Mouse (Mus musculus) intestine, embryonic 16.5 days (tissue): ENCODE measurements at regions not wholly inside any gene's neighbourhood (a gene's known extent, or its start where the extent isn't known, plus 50 kb on each side); places are given as distances from the start of the nearest gene placed in this dataset.

Experiments used
- ATAC-seq: fragments of 200-750 bp; cut with Nextera tagmentation; 2 replicates; pipeline ENCODE4 v1.8.0; 2017; ENCODE audit warnings: moderate TSS enrichment, moderate library complexity
- H3K27ac ChIP-seq: fragments of 300-500 bp; sonication (generic); 2 replicates; pipeline ENCODE4 v1.5.1; 2014; ENCODE audit warnings: mild to moderate bottlenecking, low read length
- H3K27me3 ChIP-seq: fragments of 300-500 bp; sonication (generic); replicated peaks from 2 replicates; pipeline ENCODE4 v1.6.1; 2014; ENCODE audit warnings: low read length, control low read depth, mixed read lengths; ENCODE audit not compliant: control insufficient read depth, insufficient read depth
- H3K36me3 ChIP-seq: fragments of 300-500 bp; sonication (generic); 2 replicates; pipeline ENCODE4 v1.6.1; 2014; ENCODE audit warnings: low read length, control low read depth; ENCODE audit not compliant: control insufficient read depth, insufficient read depth
- H3K4me1 ChIP-seq: fragments of 300-500 bp; sonication (generic); 2 replicates; pipeline ENCODE4 v1.6.1; 2014; ENCODE audit warnings: low read length, control low read depth, mixed read lengths; ENCODE audit not compliant: control insufficient read depth, insufficient read depth
- H3K4me2 ChIP-seq: fragments of 300-500 bp; sonication (generic); 2 replicates; pipeline ENCODE4 v1.6.1; 2014; ENCODE audit warnings: low read depth, low read length, control low read depth
- H3K4me3 ChIP-seq: fragments of 300-500 bp; sonication (generic); 2 replicates; pipeline ENCODE4 v1.5.1; 2014; ENCODE audit warnings: mild to moderate bottlenecking, low read length
- H3K9ac ChIP-seq: fragments of 300-500 bp; sonication (generic); 2 replicates; pipeline ENCODE4 v1.6.1; 2014; ENCODE audit warnings: low read depth, low read length
- H3K9me3 ChIP-seq: fragments of 300-500 bp; sonication (generic); 2 replicates; pipeline ENCODE4 v1.6.1; 2016; ENCODE audit warnings: low read length, control low read depth; ENCODE audit not compliant: control insufficient read depth
- WGBS: fragments of 180-500 bp; shearing (Covaris S2); extraction: QIAGEN DNeasy Blood & Tissue Kit; methylation state at CpG from one replicate; pipeline ENCODE4 v1.1.7; 2014; 5-methylcytosine and 5-hydroxymethylcytosine counted together

GRCm38 (mm10) chr10:114972364-114972763, 170.3 kb upstream of the Trhde start:
- ATAC-seq: no peak
- Histone ChIP-seq H3K4me1 (no peaks in the 10 kb centered on the region), H3K4me3 (no peak overlapping the region), H3K27me3 (no peaks in the 10 kb centered on the region), H3K9me3 (no peaks in the 10 kb centered on the region), H3K9ac (no peak overlapping the region), H3K4me2 (no peak overlapping the region), H3K27ac (no peak overlapping the region), H3K36me3 (no peaks in the 10 kb centered on the region)
- WGBS: 74% methylated on average over 2 of the region's 2 CpGs

- 79% methylated on average over 2 of the region's 2 CpGs for WGBS
- Histone ChIP-seq H3K4me2 (no peak overlapping the region), H3K9me3 (no peaks in the 10 kb centered on the region), H3K9ac (no peak overlapping the region), H3K36me3 (no peaks in the 10 kb centered on the region), H3K27me3 (no peaks in the 10 kb centered on the region), H3K4me3 (no peak overlapping the region), H3K27ac (no peak overlapping the region), H3K4me1 (no peaks in the 10 kb centered on the region)
- no peak for ATAC-seq
These were observed 161.5 kb upstream of the Trhde start for GRCm38 (mm10) chr10:114963656-114964055.

GRCm38 (mm10) chr10:114957909-114958308, 155.8 kb upstream of the Trhde start:
- Histone ChIP-seq H3K9ac (no peak overlapping the region), H3K4me3 (no peak overlapping the region), H3K9me3 (no peaks in the 10 kb centered on the region), H3K27me3 (no peaks in the 10 kb centered on the region), H3K36me3 (no peaks in the 10 kb centered on the region), H3K4me2 (no peak overlapping the region), H3K4me1 (no peaks in the 10 kb centered on the region), H3K27ac (no peak overlapping the region)
- no peak for ATAC-seq
- WGBS: 51% methylated on average over 3 of the region's 3 CpGs

- no peak overlapping the region for H3K27ac ChIP-seq
- no peak overlapping the region for H3K9ac ChIP-seq
- no peaks in the 10 kb centered on the region for H3K27me3 ChIP-seq
- 77% methylated on average over 6 of the region's 6 CpGs for WGBS
- no peak for ATAC-seq
- no peaks in the 10 kb centered on the region for H3K4me1 ChIP-seq
- H3K36me3 ChIP-seq: no peaks in the 10 kb centered on the region
- H3K4me2 ChIP-seq: no peak overlapping the region
- H3K4me3 ChIP-seq: no peak overlapping the region
- no peaks in the 10 kb centered on the region for H3K9me3 ChIP-seq
These were observed 154.2 kb upstream of the Trhde start for GRCm38 (mm10) chr10:114956257-114956656.

- H3K27ac ChIP-seq: no peak overlapping the region
- no peak for ATAC-seq
- H3K9ac ChIP-seq: no peak overlapping the region
- no peaks in the 10 kb centered on the region for H3K27me3 ChIP-seq
- H3K4me2 ChIP-seq: no peak overlapping the region
- no peak overlapping the region for H3K4me3 ChIP-seq
- no peaks in the 10 kb centered on the region for H3K9me3 ChIP-seq
- no peaks in the 10 kb centered on the region for H3K36me3 ChIP-seq
- no peaks in the 10 kb centered on the region for H3K4me1 ChIP-seq
These were observed 153.5 kb upstream of the Trhde start for GRCm38 (mm10) chr10:114955608-114956007.

- no peak for ATAC-seq
These were observed 151.3 kb upstream of the Trhde start for GRCm38 (mm10) chr10:114953358-114953757.

GRCm38 (mm10) chr10:114949194-114949593, 147.1 kb upstream of the Trhde start:
- no peaks in the 10 kb centered on the region for H3K27me3 ChIP-seq
- no peaks in the 10 kb centered on the region for H3K9me3 ChIP-seq
- no peak for ATAC-seq
- no peak overlapping the region for H3K9ac ChIP-seq
- 80% methylated on average over 6 of the region's 6 CpGs for WGBS
- H3K36me3 ChIP-seq: no peaks in the 10 kb centered on the region
- no peak overlapping the region for H3K4me3 ChIP-seq
- no peak overlapping the region for H3K27ac ChIP-seq
- H3K4me2 ChIP-seq: no peak overlapping the region
- no peaks in the 10 kb centered on the region for H3K4me1 ChIP-seq

More at GRCm38 (mm10) chr10:114953358-114953757, 151.3 kb upstream of the Trhde start:
- no peaks in the 10 kb centered on the region for H3K9me3 ChIP-seq
- no peaks in the 10 kb centered on the region for H3K27me3 ChIP-seq
- no peaks in the 10 kb centered on the region for H3K36me3 ChIP-seq
- H3K27ac ChIP-seq: no peak overlapping the region
- no peaks in the 10 kb centered on the region for H3K4me1 ChIP-seq
- H3K4me2 ChIP-seq: no peak overlapping the region
- H3K4me3 ChIP-seq: no peak overlapping the region
- H3K9ac ChIP-seq: no peak overlapping the region
- 66% methylated on average over 12 of the region's 12 CpGs for WGBS

GRCm38 (mm10) chr10:114924746-114925145, 122.6 kb upstream of the Trhde start:
- Histone ChIP-seq H3K9me3 (no peaks in the 10 kb centered on the region), H3K36me3 (no peaks in the 10 kb centered on the region), H3K4me3 (no peak overlapping the region), H3K4me1 (no peaks in the 10 kb centered on the region), H3K4me2 (no peak overlapping the region), H3K27ac (no peak overlapping the region), H3K9ac (no peak overlapping the region), H3K27me3 (no peaks in the 10 kb centered on the region)
- ATAC-seq: no peak
- 78% methylated on average over 2 of the region's 2 CpGs for WGBS

GRCm38 (mm10) chr10:114913971-114914370, 111.9 kb upstream of the Trhde start:
- WGBS: 60% methylated on average over 3 of the region's 3 CpGs
- no peak overlapping the region for H3K9ac ChIP-seq

GRCm38 (mm10) chr10:114891916-114892315, 89.8 kb upstream of the Trhde start:
- Histone ChIP-seq H3K9me3 (no peaks in the 10 kb centered on the region), H3K4me2 (no peak overlapping the region), H3K27ac (no peak overlapping the region), H3K4me1 (no peaks in the 10 kb centered on the region), H3K27me3 (no peaks in the 10 kb centered on the region), H3K9ac (no peak overlapping the region), H3K36me3 (no peaks in the 10 kb centered on the region), H3K4me3 (no peak overlapping the region)
- WGBS: 91% methylated on average over 2 of the region's 2 CpGs
- no peak for ATAC-seq

More at GRCm38 (mm10) chr10:114913971-114914370, 111.9 kb upstream of the Trhde start:
- no peak for ATAC-seq
- H3K27me3 ChIP-seq: no peaks in the 10 kb centered on the region
- H3K27ac ChIP-seq: no peak overlapping the region
- no peaks in the 10 kb centered on the region for H3K4me1 ChIP-seq
- no peaks in the 10 kb centered on the region for H3K36me3 ChIP-seq
- H3K4me2 ChIP-seq: no peak overlapping the region
- no peaks in the 10 kb centered on the region for H3K9me3 ChIP-seq
- H3K4me3 ChIP-seq: no peak overlapping the region
